Mouse (Mus musculus): ENCODE data around the gene Btbd17. TPM values are rescaled to one million over a fixed set of nuclear protein-coding genes. Genes with fewer than 3 reads are reported as not detected.

Btbd17 gene
- polyA plus RNA-seq, 1 experiment = not detected

DNA sequence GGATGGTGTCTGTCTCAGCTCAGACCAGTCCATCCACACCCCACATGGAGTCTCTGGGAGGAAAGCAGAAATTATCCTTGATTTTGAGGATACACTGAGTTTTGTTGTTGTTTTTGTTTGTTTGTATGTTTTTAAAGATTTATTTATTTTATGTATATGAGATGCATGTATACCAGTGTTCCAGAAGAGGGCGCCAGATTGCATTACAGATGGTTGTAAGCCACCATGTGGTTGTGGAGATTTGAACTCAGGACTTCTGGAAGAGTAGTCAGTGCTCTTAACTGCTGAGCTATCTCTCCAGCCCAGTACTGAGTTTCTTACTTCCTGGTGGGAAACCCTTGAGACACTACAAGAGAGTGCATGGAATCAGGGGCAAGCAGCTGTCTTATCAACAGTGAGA lies 13.6 kb upstream of the Btbd17 start:
- H3K4me1 ChIP-seq (ENCODE audit: control insufficient read depth) = no peaks in the 10 kb centered on the region
- TF ChIP-seq GATA1 (IDR thresholded peaks at IDR 0.05; ENCODE audit: low read length) (no peak), TAL1 (IDR thresholded peaks at IDR 0.05; ENCODE audit: low read length) (no peak)

DNA sequence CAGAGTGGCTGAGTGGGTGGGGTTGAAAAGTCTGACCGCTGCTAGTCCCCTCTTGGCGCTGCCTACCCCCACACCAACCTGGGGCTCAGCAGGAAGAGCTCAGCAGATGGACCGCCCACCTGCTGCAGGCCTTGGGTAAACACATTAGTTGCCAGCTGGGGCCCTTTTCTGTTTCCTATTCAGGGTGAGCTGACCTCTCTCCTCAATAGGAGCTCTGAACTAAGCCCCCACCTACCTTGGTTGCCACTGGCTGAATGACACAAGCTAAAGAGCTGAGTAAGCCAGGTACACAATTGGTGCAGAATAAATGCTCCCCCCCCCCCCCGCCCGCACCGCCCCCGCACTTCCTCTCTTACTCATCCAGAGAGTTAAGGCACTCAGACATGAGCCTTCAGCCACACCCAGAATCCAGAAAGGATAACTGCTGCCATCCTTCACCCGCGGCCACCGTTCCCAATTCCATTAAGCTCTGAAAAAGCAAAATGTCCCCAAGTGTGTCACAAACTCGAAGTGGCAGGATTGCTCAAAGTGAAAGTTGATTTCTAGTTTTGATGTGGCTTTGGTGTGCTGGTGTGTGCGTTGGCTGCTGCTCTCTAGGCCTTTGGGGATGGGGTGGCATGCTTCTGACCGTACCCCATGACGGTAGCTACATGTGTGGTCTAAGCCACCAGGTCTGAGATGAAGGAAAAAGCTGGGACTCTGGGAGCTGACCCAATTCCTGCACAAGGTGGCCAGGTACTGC lies 12.1 kb upstream of the Btbd17 start:
- TF ChIP-seq TAL1 (IDR thresholded peaks at IDR 0.05; ENCODE audit: low read length) (no peak), GATA1 (IDR thresholded peaks at IDR 0.05; ENCODE audit: low read length) (no peak)
- Histone ChIP-seq H3K4me3 (replicated peaks) (no peak overlapping the region), H3K36me3 (ENCODE audit: control insufficient read depth) (no peaks in the 10 kb centered on the region), H3K4me1 (ENCODE audit: control insufficient read depth) (no peaks in the 10 kb centered on the region), H3K27me3 (ENCODE audit: control insufficient read depth) (no peaks in the 10 kb centered on the region), H3K9me3 (ENCODE audit: control insufficient read depth, low read length) (no peaks in the 10 kb centered on the region)

More for the DNA sequence above, 13.6 kb upstream of the Btbd17 start:
- Histone ChIP-seq H3K36me3 (ENCODE audit: control insufficient read depth) (no peaks in the 10 kb centered on the region), H3K4me3 (replicated peaks) (no peak overlapping the region), H3K9me3 (ENCODE audit: control insufficient read depth, low read length) (no peaks in the 10 kb centered on the region), H3K27me3 (ENCODE audit: control insufficient read depth) (no peaks in the 10 kb centered on the region)

DNA sequence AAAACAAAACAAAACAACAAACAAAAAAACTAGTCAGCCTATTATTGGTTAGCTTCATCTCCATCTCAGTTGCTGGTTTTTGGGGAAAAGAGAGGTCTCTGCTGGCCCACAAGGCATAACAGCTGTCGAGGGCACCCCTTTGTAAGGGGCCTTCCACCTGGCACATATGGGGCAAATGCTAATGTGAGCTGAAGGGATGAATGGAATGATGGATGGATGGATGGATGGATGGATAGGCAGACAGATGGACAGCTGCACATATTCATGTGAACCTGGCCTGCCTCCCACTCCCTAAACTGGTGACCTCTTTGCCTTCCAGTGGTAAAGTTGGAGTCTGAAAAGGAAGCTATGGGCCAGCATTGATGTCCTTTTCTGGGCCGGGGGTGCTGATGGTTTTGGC lies 11.3 kb upstream of the Btbd17 start:
- TF ChIP-seq TAL1 (IDR thresholded peaks at IDR 0.05; ENCODE audit: low read length) (no peak), GATA1 (IDR thresholded peaks at IDR 0.05; ENCODE audit: low read length) (no peak)
- H3K4me3 ChIP-seq (replicated peaks) = no peak overlapping the region
- no peaks in the 10 kb centered on the region for H3K4me1 ChIP-seq (ENCODE audit: control insufficient read depth)
- H3K9me3 ChIP-seq (ENCODE audit: control insufficient read depth, low read length) = no peaks in the 10 kb centered on the region
- H3K36me3 ChIP-seq (ENCODE audit: control insufficient read depth) = no peaks in the 10 kb centered on the region
- no peaks in the 10 kb centered on the region for H3K27me3 ChIP-seq (ENCODE audit: control insufficient read depth)

DNA sequence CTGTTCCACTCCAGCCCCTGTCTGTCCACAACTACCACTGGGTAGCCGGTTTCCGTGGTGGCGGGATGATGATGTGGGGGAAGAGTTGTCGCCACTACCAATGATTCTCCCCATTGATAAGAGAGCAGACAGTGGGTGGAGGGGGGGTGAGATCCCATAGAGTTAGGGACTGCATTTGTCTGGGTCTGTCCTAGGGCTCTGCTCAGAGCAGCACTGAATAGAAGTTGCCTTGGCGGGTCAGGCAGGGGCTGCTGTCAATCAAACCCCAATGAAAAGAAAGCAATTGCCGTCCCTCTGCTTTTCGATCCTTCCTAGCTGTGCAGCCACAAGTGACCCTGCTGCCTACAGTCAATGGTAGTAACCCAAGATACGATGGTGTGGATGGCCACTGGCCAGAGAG lies 8.2 kb upstream of the Btbd17 start:
- no peaks in the 10 kb centered on the region for H3K4me1 ChIP-seq (ENCODE audit: control insufficient read depth)
- no peaks in the 10 kb centered on the region for H3K9me3 ChIP-seq (ENCODE audit: control insufficient read depth, low read length)
- H3K36me3 ChIP-seq (ENCODE audit: control insufficient read depth) = no peaks in the 10 kb centered on the region
- H3K27me3 ChIP-seq (ENCODE audit: control insufficient read depth) = no peaks in the 10 kb centered on the region
- no peak overlapping the region for H3K4me3 ChIP-seq (replicated peaks)
- TF ChIP-seq TAL1 (IDR thresholded peaks at IDR 0.05; ENCODE audit: low read length) (no peak), GATA1 (IDR thresholded peaks at IDR 0.05; ENCODE audit: low read length) (no peak)

DNA sequence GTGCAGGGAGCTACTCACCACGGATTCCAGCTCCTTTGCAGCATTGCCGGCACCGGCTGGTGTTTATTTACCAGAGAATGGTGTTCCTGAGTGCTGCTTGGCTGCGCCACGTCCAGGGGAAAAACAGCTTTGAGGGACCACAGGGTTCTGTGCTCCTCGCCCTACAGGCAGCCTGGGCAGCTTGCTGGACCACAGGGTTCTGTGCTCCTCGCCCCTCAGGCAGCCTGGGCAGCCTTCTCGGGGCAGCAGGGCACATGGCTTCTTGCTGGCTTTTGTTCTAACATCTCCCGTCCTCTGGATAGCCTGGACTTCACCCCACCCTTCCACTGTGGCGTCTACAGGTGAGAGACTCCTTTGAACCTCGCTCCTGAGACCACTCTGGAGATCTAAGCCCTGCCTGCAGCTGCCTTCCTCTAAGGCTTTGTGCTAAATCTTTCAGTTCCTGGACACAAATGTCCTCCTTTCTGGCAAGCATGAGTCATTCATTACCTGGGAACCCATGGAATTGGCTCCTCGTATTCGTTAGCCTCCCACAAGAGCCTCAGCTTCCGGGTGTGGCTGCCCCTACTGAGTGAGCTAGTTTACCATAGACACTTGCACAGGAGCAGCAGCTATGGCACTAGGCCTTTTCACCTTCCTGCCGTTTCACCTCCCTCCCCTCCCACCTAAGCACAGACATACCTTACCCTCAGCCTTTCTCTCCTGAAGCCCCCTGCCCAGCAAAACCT lies 7.0 kb upstream of the Btbd17 start:
- H3K9me3 ChIP-seq (ENCODE audit: control insufficient read depth, low read length) = no peaks in the 10 kb centered on the region
- TF ChIP-seq GATA1 (IDR thresholded peaks at IDR 0.05; ENCODE audit: low read length) = no peak
- no peak for TF ChIP-seq TAL1 (IDR thresholded peaks at IDR 0.05; ENCODE audit: low read length)
- H3K27me3 ChIP-seq (ENCODE audit: control insufficient read depth) = no peaks in the 10 kb centered on the region
- H3K36me3 ChIP-seq (ENCODE audit: control insufficient read depth) = no peaks in the 10 kb centered on the region
- H3K4me1 ChIP-seq (ENCODE audit: control insufficient read depth) = no peaks in the 10 kb centered on the region
- no peak overlapping the region for H3K4me3 ChIP-seq (replicated peaks)

DNA sequence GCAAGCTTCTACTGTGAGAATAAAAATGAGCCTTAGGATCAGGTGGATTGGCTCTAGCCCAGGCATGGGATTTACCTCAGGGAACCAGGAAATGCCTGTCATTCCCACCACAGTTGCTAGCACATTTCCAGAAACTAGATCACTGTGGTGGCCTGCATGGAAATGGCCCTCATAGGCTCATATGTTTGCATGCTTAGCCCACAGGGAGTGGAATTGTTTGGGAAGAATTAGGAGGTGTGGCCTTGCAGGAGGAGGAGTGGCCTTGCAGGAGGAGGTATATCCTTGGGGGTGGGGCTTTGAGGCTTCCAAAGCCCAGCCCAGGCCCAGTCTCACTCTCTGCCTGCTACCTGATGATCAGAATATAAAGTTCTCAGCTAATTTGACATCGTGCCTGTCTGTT lies 6.2 kb upstream of the Btbd17 start:
- no peaks in the 10 kb centered on the region for H3K9me3 ChIP-seq (ENCODE audit: control insufficient read depth, low read length)
- H3K27me3 ChIP-seq (ENCODE audit: control insufficient read depth) = no peaks in the 10 kb centered on the region
- H3K36me3 ChIP-seq (ENCODE audit: control insufficient read depth) = no peaks in the 10 kb centered on the region
- no peaks in the 10 kb centered on the region for H3K4me1 ChIP-seq (ENCODE audit: control insufficient read depth)
- TF ChIP-seq TAL1 (IDR thresholded peaks at IDR 0.05; ENCODE audit: low read length) (no peak), GATA1 (IDR thresholded peaks at IDR 0.05; ENCODE audit: low read length) (no peak)
- no peak overlapping the region for H3K4me3 ChIP-seq (replicated peaks)

DNA sequence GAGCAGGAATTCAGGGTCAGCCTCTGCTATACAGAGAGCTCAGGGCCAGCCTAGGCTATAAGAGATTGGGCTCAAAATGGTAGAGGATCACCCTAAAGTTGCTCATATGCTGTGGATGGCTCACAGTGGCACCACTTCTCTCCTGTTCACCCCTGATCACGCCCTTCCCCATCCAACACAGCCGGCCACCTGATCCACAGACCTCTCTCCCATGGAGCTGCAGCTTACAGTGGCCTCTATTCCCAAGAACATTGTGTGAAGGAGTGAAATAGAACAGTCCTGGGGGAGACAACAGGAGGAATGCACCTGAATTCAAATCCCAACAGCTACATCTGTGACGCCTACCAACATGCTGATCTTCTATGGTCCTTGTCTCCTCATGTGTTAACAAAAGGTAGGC lies 2.9 kb upstream of the Btbd17 start, which contains the start of gene Gpr142:
TSS of gene Gpr142 (plus strand) at position 301 of the 400 bp plus-strand sequence.
- Histone ChIP-seq H3K4me1 (ENCODE audit: control insufficient read depth) (no peaks in the 10 kb centered on the region; the same call in 1 of the 2 replicates), H3K36me3 (ENCODE audit: control insufficient read depth) (no peaks in the 10 kb centered on the region), H3K9me3 (ENCODE audit: control insufficient read depth, low read length) (no peaks in the 10 kb centered on the region), H3K27me3 (ENCODE audit: control insufficient read depth) (peaks cover 4% of the 10 kb centered on the region), H3K4me3 (replicated peaks) (no peak within 1 kb of the TSS)
- TF ChIP-seq TAL1 (IDR thresholded peaks at IDR 0.05; ENCODE audit: low read length) (no peak), GATA1 (IDR thresholded peaks at IDR 0.05; ENCODE audit: low read length) (no peak)

DNA sequence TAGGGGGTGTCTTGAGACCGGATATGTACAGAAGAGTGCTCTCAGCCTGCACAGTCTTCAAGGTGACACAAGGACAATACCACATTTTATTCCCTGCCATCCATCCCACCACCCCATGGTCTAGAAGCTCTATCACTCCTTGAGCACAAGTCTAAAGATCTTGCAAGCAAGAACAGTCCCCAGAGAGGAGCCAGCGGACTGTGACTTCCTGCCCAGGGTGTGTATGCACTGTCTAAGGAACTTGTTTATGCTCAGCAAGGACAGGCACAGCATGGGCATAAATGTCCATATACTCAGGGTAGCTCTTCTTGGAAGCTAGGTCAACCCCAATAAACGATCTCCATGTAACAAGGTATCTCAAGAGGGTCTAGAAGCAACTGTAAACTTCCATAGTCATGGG lies 2.2 kb upstream of the Btbd17 start:
- Histone ChIP-seq H3K9me3 (ENCODE audit: control insufficient read depth, low read length) (no peaks in the 10 kb centered on the region), H3K4me1 (ENCODE audit: control insufficient read depth) (no peaks in the 10 kb centered on the region; the same call in 1 of the 2 replicates), H3K27me3 (ENCODE audit: control insufficient read depth) (peaks cover 11% of the 10 kb centered on the region), H3K4me3 (replicated peaks) (no peak overlapping the region), H3K36me3 (ENCODE audit: control insufficient read depth) (no peaks in the 10 kb centered on the region)
- no peak for TF ChIP-seq GATA1 (IDR thresholded peaks at IDR 0.05; ENCODE audit: low read length)
- TF ChIP-seq TAL1 (IDR thresholded peaks at IDR 0.05; ENCODE audit: low read length) = no peak

DNA sequence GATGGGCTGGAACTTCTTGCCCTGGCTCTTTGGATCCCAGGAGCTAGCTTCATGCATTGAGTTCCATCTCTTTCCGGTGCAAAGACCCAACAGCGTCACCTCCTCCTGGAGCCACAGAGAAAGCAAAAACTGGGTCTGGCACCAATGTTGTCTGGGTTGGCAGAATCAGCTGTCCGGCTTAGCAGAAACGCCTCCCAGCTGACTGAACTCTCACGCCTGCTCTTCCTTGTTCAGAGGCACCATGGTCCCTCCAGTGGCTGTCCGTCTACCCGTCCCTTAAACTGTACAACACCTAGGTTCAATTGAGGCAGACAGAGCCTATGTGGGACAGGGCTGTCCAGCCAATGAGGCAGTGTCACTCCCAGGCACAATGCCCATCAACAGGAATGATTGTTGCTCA lies 1.4 kb upstream of the Btbd17 start:
- no peaks in the 10 kb centered on the region for H3K36me3 ChIP-seq (ENCODE audit: control insufficient read depth)
- H3K27me3 ChIP-seq (ENCODE audit: control insufficient read depth) = peaks cover 19% of the 10 kb centered on the region
- no peaks in the 10 kb centered on the region; the same call in 1 of the 2 replicates for H3K4me1 ChIP-seq (ENCODE audit: control insufficient read depth)
- TF ChIP-seq GATA1 (IDR thresholded peaks at IDR 0.05; ENCODE audit: low read length) = no peak
- no peak for TF ChIP-seq TAL1 (IDR thresholded peaks at IDR 0.05; ENCODE audit: low read length)
- no peak overlapping the region for H3K4me3 ChIP-seq (replicated peaks)
- H3K9me3 ChIP-seq (ENCODE audit: control insufficient read depth, low read length) = no peaks in the 10 kb centered on the region
